28 mouse cellular contexts compared by ENCODE assay signal in genomic region chr17:23831201-23831600, GRCm38 (mm10). TPM values are rescaled to one million over a fixed set of nuclear protein-coding genes. Genes with fewer than 3 reads are reported as not detected.
DNase-seq lines count a peak whose midpoint lies in the region; TF ChIP-seq lines count a peak whose summit lies in the region.
"Had no signal": no experiment of that assay in that cellular context is flagged by ENCODE, and none has a peak within 500 bp of the region (broad histone marks: within the 10 kb centered on the region; RNA-seq: fewer than 3 reads in every experiment).

No protein-coding gene starts in this region.

- DNase-seq in thymus, adult 2 months = no peak
- DNase-seq in thymus, postnatal 4 days = no peak
- DNase-seq in CH12.LX (ENCODE audit: extremely low read depth) (no peak), MEL (ENCODE audit: low read depth, low spot score) (peak; percentile 24)
- no peak for DNase-seq in gastrocnemius, adult 2 months
- DNase-seq in layer of hippocampus, adult 11-12 months (ENCODE audit: low spot score) = no peak
- DNase-seq: adrenal gland, adult 2 months; adrenal gland, postnatal 10 days; adrenal gland, postnatal 25 days; cerebellum, adult 11-12 months; cerebellum, adult 2 months; cerebellum, adult 9-11 months; cerebellum, postnatal 14 days; cerebellum, postnatal 36 days; embryo, embryonic 11 days had no signal

- no peak for TF ChIP-seq RAD21 in CH12.LX (IDR thresholded peaks at IDR 0.05; ENCODE audit: low read depth, low read length)
- no peak for TF ChIP-seq RAD21 in MEL (IDR thresholded peaks at IDR 0.05; ENCODE audit: low read depth, low read length)

- no peak for TF ChIP-seq POLR2A in thymus, adult 2 months (IDR thresholded peaks at IDR 0.05; ENCODE audit: control insufficient read depth, extremely low read depth, insufficient read depth, low read length, poor library complexity)
- TF ChIP-seq POLR2A in CH12.LX (IDR thresholded peaks at IDR 0.05; ENCODE audit: low read depth, low read length) (no peak), MEL (IDR thresholded peaks at IDR 0.05; ENCODE audit: control insufficient read depth in 1 of 2, insufficient read depth in 1 of 2, low read depth in 1 of 2, low read length in 2 of 2, poor library complexity in 1 of 2) (no peak)

- TF ChIP-seq EP300 in CH12.LX (IDR thresholded peaks at IDR 0.05; ENCODE audit: low read length) (no peak), MEL (IDR thresholded peaks at IDR 0.05; ENCODE audit: low read depth in 1 of 2, low read length in 2 of 2) (no peak)

- dilution Hi-C loops in CH12.LX (cut with MboI; ENCODE audit: extremely low pct_ligation_motif_present, extremely low pct_unique_long_range_greater_than_20kb, low sequenced_read_pairs) = no loop called here

- no peaks in the 10 kb centered on the region for H3K27me3 ChIP-seq in thymus, adult 2 months (ENCODE audit: control insufficient read depth, insufficient read depth, low read length)
- H3K27me3 ChIP-seq in CH12.LX (replicated peaks) (no peaks in the 10 kb centered on the region), MEL (ENCODE audit: control insufficient read depth in 1 of 2, insufficient read depth in 2 of 2, low read length in 2 of 2) (no peaks in the 10 kb centered on the region)

- H3K27ac ChIP-seq in thymus, adult 2 months (ENCODE audit: control insufficient read depth, insufficient read depth, low read length) = peak overlapping the region; percentile 18
- H3K27ac ChIP-seq in CH12.LX (ENCODE audit: insufficient read depth, low read depth) (no peak overlapping the region), MEL (ENCODE audit: control insufficient read depth, low read depth, low read length) (no peak overlapping the region)
- H3K27ac ChIP-seq in gastrocnemius, adult 2 months = no peak overlapping the region
- H3K27ac ChIP-seq: embryonic facial prominence, embryonic 13.5 days; embryonic facial prominence, embryonic 15.5 days; forebrain, embryonic 10.5 days; forebrain, embryonic 12.5 days had no signal

- H3K9me3 ChIP-seq in CH12.LX (replicated peaks; ENCODE audit: low read length) (no peaks in the 10 kb centered on the region), MEL (replicated peaks; ENCODE audit: insufficient read depth, low read length) (no peaks in the 10 kb centered on the region)
- H3K9me3 ChIP-seq: embryonic facial prominence, embryonic 13.5 days; embryonic facial prominence, embryonic 15.5 days; forebrain, embryonic 10.5 days; forebrain, embryonic 12.5 days; G1E had no signal

- no peak overlapping the region for H3K4me2 ChIP-seq in CH12.LX (ENCODE audit: insufficient read depth, low read depth, poor library complexity, severe bottlenecking)
- H3K4me2 ChIP-seq: embryonic facial prominence, embryonic 13.5 days; embryonic facial prominence, embryonic 15.5 days; forebrain, embryonic 12.5 days had no signal

- no peak overlapping the region for H3K4me3 ChIP-seq in thymus, adult 2 months (ENCODE audit: control insufficient read depth, insufficient read depth, low read length)
- H3K4me3 ChIP-seq in CH12.LX (replicated peaks in 1 of 3; ENCODE audit: low read depth in 2 of 3, low read length in 2 of 3, poor library complexity in 1 of 3) (no peak overlapping the region), MEL (ENCODE audit: control insufficient read depth in 1 of 2, insufficient read depth in 1 of 2, low read depth in 2 of 2, low read length in 2 of 2) (no peak overlapping the region)
- H3K4me3 ChIP-seq in gastrocnemius, adult 2 months = no peak overlapping the region
- H3K4me3 ChIP-seq: embryonic facial prominence, embryonic 13.5 days; embryonic facial prominence, embryonic 15.5 days; erythroblast, embryonic 14.5 days; forebrain, embryonic 10.5 days; forebrain, embryonic 12.5 days had no signal

- intact Hi-C loops in gastrocnemius, adult 2 months (cut with DNase I) = loop anchor here (5.0 kb wide), 1 partner anchor 39 kb away; the partner anchor contains the start of gene Srrm2

- TF ChIP-seq CTCF in thymus, adult 2 months (IDR thresholded peaks at IDR 0.05; ENCODE audit: borderline replicate concordance, control insufficient read depth, extremely low read depth, insufficient read depth, low read length, poor library complexity) = no peak
- TF ChIP-seq CTCF in CH12.LX (conservative IDR thresholded peaks at IDR 0.05 in 1 of 2, IDR thresholded peaks at IDR 0.05 in 1 of 2; ENCODE audit: low read depth in 2 of 2, low read length in 2 of 2) (no peak), MEL (IDR thresholded peaks at IDR 0.05 in 2 of 3, conservative IDR thresholded peaks at IDR 0.05 in 1 of 3; ENCODE audit: control insufficient read depth in 1 of 3, insufficient read depth in 1 of 3, low read depth in 2 of 3, low read length in 3 of 3, poor library complexity in 1 of 3, severe bottlenecking in 1 of 3) (no peak)
- TF ChIP-seq CTCF in gastrocnemius, adult 2 months (IDR thresholded peaks at IDR 0.05) = no peak

- H3K4me1 ChIP-seq in thymus, adult 2 months (replicated peaks; ENCODE audit: control insufficient read depth, insufficient read depth, low read length) = peaks cover 14% of the 10 kb centered on the region
- H3K4me1 ChIP-seq in CH12.LX (ENCODE audit: control insufficient read depth in 1 of 2, insufficient read depth in 2 of 2) (peaks cover 2 to 27% of the 10 kb centered on the region in 2 experiments; a peak in 3 of 4 replicates), MEL (ENCODE audit: control insufficient read depth in 1 of 2, insufficient read depth in 2 of 2, low read length in 2 of 2) (peaks cover 5 to 18% of the 10 kb centered on the region in 2 experiments; a peak in 3 of 4 replicates)

- H3K36me3 ChIP-seq in thymus, adult 2 months (ENCODE audit: control insufficient read depth, insufficient read depth, low read length) = peaks cover 5% of the 10 kb centered on the region; the same call in 1 of the 2 replicates
- peaks cover 2 to 14% of the 10 kb centered on the region in 2 experiments for H3K36me3 ChIP-seq in CH12.LX (replicated peaks in 1 of 2; ENCODE audit: control insufficient read depth in 1 of 2, insufficient read depth in 1 of 2, low read length in 1 of 2)
- peaks cover 3 to 19% of the 10 kb centered on the region in 2 experiments; a peak in 3 of 4 replicates for H3K36me3 ChIP-seq in MEL (ENCODE audit: control insufficient read depth in 1 of 2, insufficient read depth in 2 of 2, low read length in 2 of 2)

- WGBS in thymus, adult 2 months = 100% methylated on average over 1 of the region's 1 CpGs

- H3K79me2 ChIP-seq in CH12.LX (replicated peaks; ENCODE audit: control insufficient read depth, extremely low read depth, insufficient read depth, poor library complexity, severe bottlenecking) (peaks cover 16% of the 10 kb centered on the region), MEL (ENCODE audit: control insufficient read depth, insufficient read depth, low read length, poor library complexity) (peaks cover 17% of the 10 kb centered on the region)

- in situ Hi-C loops in CH12.LX (cut with MboI; ENCODE audit: low pct_ligation_motif_present, low pct_unique_long_range_greater_than_20kb, low sequenced_read_pairs) = no loop called here

- no peak overlapping the region for H3K9ac ChIP-seq in CH12.LX (ENCODE audit: insufficient read depth, low read depth)
- H3K9ac ChIP-seq in MEL (ENCODE audit: control insufficient read depth, low read depth, low read length, poor library complexity, severe bottlenecking) = no peak overlapping the region
- H3K9ac ChIP-seq: embryonic facial prominence, embryonic 13.5 days; embryonic facial prominence, embryonic 15.5 days; forebrain, embryonic 12.5 days had no signal

TF ChIP-seq in MEL, 35 proteins besides CTCF, POLR2A, EP300 and RAD21 (continues in another document):
- TF ChIP-seq ZNF384 (IDR thresholded peaks at IDR 0.05; ENCODE audit: low read depth, low read length) = peak; percentile 91

RNA-seq across cellular contexts. Expression of gene Elob, which starts 2.3 kb away (rescaled TPM):
- polyA plus RNA-seq in thymus, adult 2 months (2012; rRNA removed) = 639 and 815 TPM in 2 replicates
- total RNA-seq in CH12.LX (2012; rRNA removed) (381 and 386 TPM in 2 replicates), CH12.LX (2014; rRNA removed) (371 and 534 TPM in 2 replicates), MEL (2012; rRNA removed) (453 and 486 TPM in 2 replicates)
- polyA plus RNA-seq in CH12.LX (2012; ENCODE audit: insufficient read length, low read depth) (250 and 306 TPM in 2 replicates), MEL (2012; ENCODE audit: insufficient read depth in 1 of 2, insufficient read length in 2 of 2, low read depth in 1 of 2, low replicate concordance in 2 of 2, missing spikeins in 1 of 2) (100 to 1,000 TPM in 1 of 2 experiments, not detected in 1; 609 TPM)
- total RNA-seq in gastrocnemius, adult 2 months (2021) = 100 to 1,000 TPM; 296 to 351 TPM

RNA-seq across cellular contexts. Expression of gene Prss33, which starts 4.7 kb away (rescaled TPM):
- 1.6 and 2.8 TPM in 2 replicates for polyA plus RNA-seq in thymus, adult 2 months (2012; rRNA removed)
- total RNA-seq in CH12.LX (2012; rRNA removed) (not detected in 2 replicates), CH12.LX (2014; rRNA removed) (not detected in 2 replicates), MEL (2012; rRNA removed) (0.08 and 0.42 TPM in 2 replicates)
- polyA plus RNA-seq in CH12.LX (2012; ENCODE audit: insufficient read length, low read depth) (not detected in 2 replicates), MEL (2012; ENCODE audit: insufficient read depth in 1 of 2, insufficient read length in 2 of 2, low read depth in 1 of 2, low replicate concordance in 2 of 2, missing spikeins in 1 of 2) (1 to 10 TPM in 1 of 2 experiments, not detected in 1; 1.0 TPM)
- not detected for total RNA-seq in gastrocnemius, adult 2 months (2021)
- total RNA-seq: adrenal gland, adult 2 months; adrenal gland, postnatal 10 days; adrenal gland, postnatal 25 days; adrenal gland, postnatal 4 days; common myeloid progenitor, adult 5-6 weeks had no signal
- polyA plus RNA-seq: C2C12; embryonic facial prominence, embryonic 11.5 days; erythroblast, embryonic 14.5 days; forebrain, embryonic 10.5 days; forebrain, embryonic 12.5 days; forebrain, embryonic 14.5 days; forebrain, embryonic 16.5 days; G1E had no signal

RNA-seq across cellular contexts. Expression of gene Prss32, which starts 12.5 kb away (rescaled TPM):
- 0.51 and 0.65 TPM in 2 replicates for polyA plus RNA-seq in thymus, adult 2 months (2012; rRNA removed)
- total RNA-seq in CH12.LX (2012; rRNA removed) (not detected in 2 replicates), CH12.LX (2014; rRNA removed) (not detected in 2 replicates), MEL (2012; rRNA removed) (not detected in 2 replicates)
- polyA plus RNA-seq in CH12.LX (2012; ENCODE audit: insufficient read length, low read depth) (not detected in 2 replicates), MEL (2012; ENCODE audit: insufficient read depth in 1 of 2, insufficient read length in 2 of 2, low read depth in 1 of 2, low replicate concordance in 2 of 2, missing spikeins in 1 of 2) (under 1 TPM in 1 of 2 experiments, not detected in 1; 0.71 TPM)
- not detected for total RNA-seq in gastrocnemius, adult 2 months (2021)
- total RNA-seq: adrenal gland, adult 2 months; adrenal gland, postnatal 10 days; adrenal gland, postnatal 25 days; adrenal gland, postnatal 4 days; common myeloid progenitor, adult 5-6 weeks had no signal
- polyA plus RNA-seq: adrenal gland, adult 2 months; cerebellum, adult 2 months; embryonic facial prominence, embryonic 11.5 days; embryonic facial prominence, embryonic 13.5 days; forebrain, embryonic 10.5 days; forebrain, embryonic 12.5 days; forebrain, embryonic 14.5 days; forebrain, embryonic 16.5 days; G1E had no signal

RNA-seq across cellular contexts. Expression of gene Prss41, which starts 12.8 kb away (rescaled TPM):
- 0.34 and 0.59 TPM in 2 replicates for polyA plus RNA-seq in thymus, adult 2 months (2012; rRNA removed)
- 0.46 and 1.0 TPM in 2 replicates for total RNA-seq in CH12.LX (2012; rRNA removed)
- total RNA-seq in CH12.LX (2014; rRNA removed) = 0.16 TPM in 2 replicates
- 0.22 and 0.24 TPM in 2 replicates for polyA plus RNA-seq in CH12.LX (2012; ENCODE audit: insufficient read length, low read depth)
- 2.6 and 3.4 TPM in 2 replicates for total RNA-seq in MEL (2012; rRNA removed)
- 10 to 100 TPM in 1 of 2 experiments, not detected in 1; 12.8 TPM for polyA plus RNA-seq in MEL (2012; ENCODE audit: insufficient read depth in 1 of 2, insufficient read length in 2 of 2, low read depth in 1 of 2, low replicate concordance in 2 of 2, missing spikeins in 1 of 2)
- not detected for total RNA-seq in gastrocnemius, adult 2 months (2021)
- total RNA-seq: common myeloid progenitor, adult 5-6 weeks; G1E had no signal
- polyA plus RNA-seq: G1E had no signal

RNA-seq across cellular contexts. Expression of gene Prss21, which starts 36.7 kb away (rescaled TPM):
- 0.11 TPM in 1 of 2 replicates, not detected in the other for polyA plus RNA-seq in thymus, adult 2 months (2012; rRNA removed)
- total RNA-seq in CH12.LX (2012; rRNA removed) (not detected in 2 replicates), CH12.LX (2014; rRNA removed) (not detected in 2 replicates), MEL (2012; rRNA removed) (not detected in 2 replicates)
- polyA plus RNA-seq in CH12.LX (2012; ENCODE audit: insufficient read length, low read depth) (not detected in 2 replicates), MEL (2012; ENCODE audit: insufficient read depth in 1 of 2, insufficient read length in 2 of 2, low read depth in 1 of 2, low replicate concordance in 2 of 2, missing spikeins in 1 of 2) (not detected)
- not detected for total RNA-seq in gastrocnemius, adult 2 months (2021)
- total RNA-seq: adrenal gland, adult 2 months; adrenal gland, postnatal 10 days; adrenal gland, postnatal 25 days; adrenal gland, postnatal 4 days; common myeloid progenitor, adult 5-6 weeks; G1E had no signal
- polyA plus RNA-seq: adrenal gland, adult 2 months; brain, embryonic 14.5 days; C2C12; cerebellum, adult 2 months; embryonic facial prominence, embryonic 11.5 days; embryonic facial prominence, embryonic 13.5 days; embryonic facial prominence, embryonic 15.5 days; erythroblast, embryonic 14.5 days; forebrain, embryonic 10.5 days; forebrain, embryonic 12.5 days; forebrain, embryonic 14.5 days; forebrain, embryonic 16.5 days; G1E had no signal
